Mouse (Mus musculus): ENCODE results near the gene Dnase2b. TPM values are rescaled to one million over a fixed set of nuclear protein-coding genes. Genes with fewer than 3 reads are reported as not detected.

Gene Dnase2b
- total RNA-seq (2021): not detected

GRCm38 (mm10) chr3:146615496-146615895 is at the start of gene Dnase2b:
Gene Dnase2b (minus strand): TSS chr3:146615596.
- DNase-seq: no peak
- intact Hi-C loops (cut with DNase I): no loop called here

DNA sequence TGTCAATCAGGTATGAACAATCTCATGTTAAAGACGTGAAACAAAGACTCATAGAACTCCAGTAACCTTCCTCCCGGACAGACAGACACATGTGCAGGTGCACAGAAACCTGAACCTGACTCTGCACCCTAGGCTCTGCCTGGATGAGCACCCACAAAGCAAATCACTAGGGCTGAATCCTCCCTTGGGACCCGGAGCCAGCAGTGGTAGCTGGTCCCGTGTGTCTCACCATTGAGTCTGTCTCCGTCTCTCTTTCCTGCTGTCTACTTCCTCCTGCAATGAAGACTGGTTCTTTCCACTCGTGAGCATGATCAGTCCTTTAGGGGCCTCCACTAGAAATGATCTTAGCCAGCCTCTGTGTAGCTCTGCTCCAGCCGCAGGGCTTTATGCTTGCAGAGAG is 46.5 kb upstream of the Dnase2b start:
- no peak for DNase-seq
- intact Hi-C loops (cut with DNase I): no loop called here

GRCm38 (mm10) chr3:146661001-146661400 is 45.6 kb upstream of the Dnase2b start:
- intact Hi-C loops (cut with DNase I): no loop called here

DNA sequence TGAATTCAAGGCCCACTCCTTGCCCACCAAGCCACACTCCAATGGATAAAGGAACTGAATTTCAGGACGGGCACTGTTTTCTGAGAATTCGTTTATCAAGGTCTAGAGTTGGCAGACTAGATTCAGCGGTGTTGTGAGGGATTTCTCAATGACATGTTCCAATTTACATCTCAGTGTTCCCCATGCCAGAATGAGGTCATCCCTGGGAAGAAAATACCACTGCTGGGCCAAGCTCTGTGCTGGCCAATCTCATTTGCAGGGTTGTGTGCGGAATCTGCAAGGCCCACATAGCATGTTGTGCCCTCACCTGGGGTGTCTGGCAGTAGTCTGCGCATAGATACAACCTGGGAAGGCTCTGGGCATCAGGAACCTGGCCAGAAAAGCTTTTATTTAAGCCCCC is 43.9 kb upstream of the Dnase2b start:
- peak; percentile 17 for DNase-seq

More at GRCm38 (mm10) chr3:146661001-146661400, 45.6 kb upstream of the Dnase2b start:
- DNase-seq: no peak

GRCm38 (mm10) chr3:146658061-146658639 is 42.8 kb upstream of the Dnase2b start:
- no peak for DNase-seq
- intact Hi-C loops (cut with DNase I): no loop called here

More for the DNA sequence above, 43.9 kb upstream of the Dnase2b start:
- intact Hi-C loops (cut with DNase I): no loop called here

DNA sequence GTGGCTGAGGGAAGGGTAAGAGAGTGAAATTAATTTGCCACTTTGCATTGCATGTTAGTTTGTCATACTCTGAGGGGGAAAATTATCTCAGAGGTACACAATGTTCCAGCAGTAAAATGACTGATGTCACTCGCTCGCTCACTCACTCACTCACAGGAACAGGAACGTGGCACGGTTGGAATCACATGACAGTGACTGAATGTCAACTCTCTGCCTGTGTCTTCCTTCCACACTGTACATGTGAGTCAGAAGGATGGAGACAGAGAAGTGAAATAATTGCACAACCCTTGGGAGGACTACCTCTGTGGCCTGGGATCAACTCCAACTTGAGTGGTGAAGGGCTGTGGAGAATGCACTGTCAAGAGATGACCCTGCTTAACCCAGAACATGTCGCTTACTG is 42.0 kb upstream of the Dnase2b start:
- no peak for DNase-seq

DNA sequence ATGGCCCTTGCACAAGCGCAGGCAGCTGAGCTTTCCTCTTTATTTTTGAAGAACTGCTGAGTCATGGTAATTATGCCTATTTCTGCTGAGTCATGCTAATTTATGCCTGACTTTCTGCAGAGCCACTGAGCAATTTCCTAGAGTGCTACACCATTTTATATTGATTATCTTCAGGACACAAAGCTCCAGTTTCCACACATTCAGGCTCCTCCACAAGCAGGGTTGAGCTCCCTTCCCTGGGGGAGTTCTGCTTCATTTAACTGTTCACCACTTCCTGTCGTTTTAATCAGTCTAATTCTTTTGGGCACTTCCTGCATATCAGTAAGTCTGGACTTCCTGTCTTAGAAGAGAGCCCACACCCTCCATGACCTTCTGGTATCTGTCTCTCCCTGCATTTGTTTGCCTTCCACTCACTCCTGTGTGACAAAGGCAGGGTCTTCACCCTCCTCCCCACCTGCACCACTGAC is 39.7 kb upstream of the Dnase2b start:
- intact Hi-C loops (cut with DNase I): no loop called here
- DNase-seq: no peak

More for the DNA sequence above, 42.0 kb upstream of the Dnase2b start:
- intact Hi-C loops (cut with DNase I): no loop called here

GRCm38 (mm10) chr3:146653692-146654091 is 38.3 kb upstream of the Dnase2b start:
- intact Hi-C loops (cut with DNase I): no loop called here
- no peak for DNase-seq

DNA sequence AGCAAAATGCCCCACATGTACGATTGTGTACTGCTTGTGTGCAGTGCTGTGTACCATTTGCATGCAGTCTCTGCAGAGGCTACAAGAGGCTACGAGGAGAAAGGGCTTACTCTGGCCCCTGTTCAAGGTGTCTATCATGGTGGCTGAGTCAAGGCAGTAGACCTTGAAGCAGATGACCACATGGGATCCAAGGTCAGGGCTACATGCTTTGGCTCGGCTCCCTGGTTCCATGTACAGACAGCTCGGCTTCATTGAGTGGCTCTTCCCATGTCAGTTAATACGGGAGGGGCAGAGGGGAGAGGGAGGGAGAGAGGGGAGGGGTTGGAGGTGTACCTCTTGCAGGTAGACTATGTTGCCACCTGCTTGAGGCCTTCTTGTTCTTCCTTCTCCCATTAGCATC is 37.0 kb upstream of the Dnase2b start:
- intact Hi-C loops (cut with DNase I): no loop called here
- DNase-seq: no peak

GRCm38 (mm10) chr3:146651217-146651616 is 35.8 kb upstream of the Dnase2b start, which contains the start of gene 4930503B20Rik:
Gene 4930503B20Rik (minus strand): TSS chr3:146651317.
- intact Hi-C loops (cut with DNase I): no loop called here

GRCm38 (mm10) chr3:146650716-146651115 is 35.3 kb upstream of the Dnase2b start:
- no peak for DNase-seq
- intact Hi-C loops (cut with DNase I): no loop called here

More at GRCm38 (mm10) chr3:146651217-146651616, 35.8 kb upstream of the Dnase2b start, which contains the start of gene 4930503B20Rik:
- no peak for DNase-seq

- DNase-seq: no peak
- intact Hi-C loops (cut with DNase I): no loop called here
These were observed 34.0 kb upstream of the Dnase2b start for GRCm38 (mm10) chr3:146649311-146649894.

GRCm38 (mm10) chr3:146641818-146642427 is 26.5 kb upstream of the Dnase2b start:
- DNase-seq: peak; percentile 54
- intact Hi-C loops (cut with DNase I): no loop called here

- intact Hi-C loops (cut with DNase I): no loop called here
- DNase-seq: no peak
These were observed 17.1 kb upstream of the Dnase2b start for GRCm38 (mm10) chr3:146632506-146632905.

- no peak for DNase-seq
- intact Hi-C loops (cut with DNase I): no loop called here
These were observed 13.0 kb upstream of the Dnase2b start for GRCm38 (mm10) chr3:146628227-146628982.

DNA sequence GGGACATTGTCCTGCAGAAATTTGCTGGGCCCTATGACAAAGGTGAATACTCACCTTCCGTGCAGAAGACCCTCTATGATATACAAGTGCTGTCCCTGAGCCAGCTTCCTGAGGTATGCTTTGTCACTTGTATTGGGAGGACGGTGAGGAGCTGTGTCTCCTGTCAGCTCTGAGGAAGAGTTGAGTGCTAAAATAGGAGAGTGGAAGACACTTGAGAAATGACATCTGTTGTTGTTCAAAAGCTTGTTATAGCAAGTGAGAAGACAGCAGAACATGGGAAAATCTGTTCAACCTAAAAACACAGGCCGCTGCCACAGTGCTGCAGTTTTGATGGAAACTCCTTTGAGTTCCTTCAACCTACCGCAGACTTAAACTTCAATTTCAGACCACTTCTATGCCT is 10.4 kb upstream of the Dnase2b start:
- intact Hi-C loops (cut with DNase I): no loop called here
- DNase-seq: no peak

GRCm38 (mm10) chr3:146621966-146622365 is 6.6 kb upstream of the Dnase2b start:
- DNase-seq: no peak
- intact Hi-C loops (cut with DNase I): no loop called here

- peak; percentile 69 for DNase-seq
- intact Hi-C loops (cut with DNase I): no loop called here
These were observed 5.3 kb upstream of the Dnase2b start for GRCm38 (mm10) chr3:146620555-146621249.

DNA sequence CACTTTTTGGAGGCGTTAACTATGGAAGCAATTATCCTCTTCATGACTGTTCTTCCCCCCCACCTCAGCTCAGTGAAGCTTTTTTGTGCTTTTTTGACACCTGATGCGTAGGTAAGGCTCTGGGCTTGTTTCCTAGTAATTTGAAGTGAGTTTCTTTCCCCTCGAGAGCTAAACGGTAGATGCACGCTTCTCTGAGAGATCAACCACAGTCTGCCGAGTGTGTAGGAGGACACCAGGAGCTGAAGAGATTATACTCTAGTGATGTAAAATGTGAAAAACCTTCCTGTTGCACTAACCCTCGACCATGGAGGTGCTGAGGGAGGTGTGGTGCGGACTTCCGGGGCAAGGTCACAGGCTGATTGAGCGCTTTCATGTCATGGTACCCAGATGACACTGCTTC is 4.7 kb upstream of the Dnase2b start:
- DNase-seq: no peak
- intact Hi-C loops (cut with DNase I): no loop called here

- intact Hi-C loops (cut with DNase I): no loop called here
- no peak for DNase-seq
These were observed 3.0 kb upstream of the Dnase2b start for GRCm38 (mm10) chr3:146618357-146618756.

- intact Hi-C loops (cut with DNase I): no loop called here
- no peak for DNase-seq
These were observed 2.5 kb upstream of the Dnase2b start for GRCm38 (mm10) chr3:146617946-146618345.
